Mouse (Mus musculus): ENCODE data around the gene C87436.

DNA sequence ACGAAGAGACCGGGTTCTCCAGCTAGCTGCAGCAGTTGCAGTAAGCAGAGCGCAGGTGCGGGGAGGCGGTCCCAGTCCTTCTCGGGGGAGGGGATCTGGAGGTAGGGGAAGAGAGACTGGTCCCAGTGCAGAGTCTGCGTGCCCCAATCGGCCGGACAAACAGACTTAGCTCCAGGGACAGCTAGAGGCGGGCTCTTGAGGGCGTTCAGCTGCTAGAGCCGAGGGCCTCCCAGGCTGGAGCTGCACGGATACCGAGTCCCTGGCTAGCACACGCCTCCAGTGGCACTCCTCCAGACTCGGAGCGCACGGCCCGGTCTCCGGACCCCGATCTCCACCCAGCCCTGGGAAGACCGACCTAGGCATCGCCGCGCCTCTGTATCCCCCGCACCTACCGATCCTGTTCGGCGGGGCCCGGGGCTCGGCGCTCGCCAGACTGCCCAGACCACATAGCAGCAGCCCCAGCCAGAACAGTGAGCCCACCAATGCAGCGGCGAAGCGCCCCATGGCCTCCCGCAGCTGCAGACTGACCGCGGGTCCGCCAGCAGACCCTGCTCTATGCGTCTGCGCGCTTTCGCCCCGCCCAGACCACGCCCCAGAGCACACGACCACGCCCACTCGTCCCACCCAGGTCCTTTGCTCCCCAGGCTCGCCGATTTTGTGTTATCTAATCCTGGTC, 41.5 kb upstream of the C87436 start, which contains the start of gene Pcyox1:
- TF ChIP-seq CTCF (IDR thresholded peaks at IDR 0.05; ENCODE audit: borderline replicate concordance, insufficient read depth, low read depth, low read length) (no peak), POLR2A (IDR thresholded peaks at IDR 0.05; ENCODE audit: borderline replicate concordance, insufficient read depth, low read length) (peak; percentile 91)

Measured in cerebellum, adult 2 months (tissue).